ENCODE assay signal across 8 mouse cellular contexts in the genomic region with DNA sequence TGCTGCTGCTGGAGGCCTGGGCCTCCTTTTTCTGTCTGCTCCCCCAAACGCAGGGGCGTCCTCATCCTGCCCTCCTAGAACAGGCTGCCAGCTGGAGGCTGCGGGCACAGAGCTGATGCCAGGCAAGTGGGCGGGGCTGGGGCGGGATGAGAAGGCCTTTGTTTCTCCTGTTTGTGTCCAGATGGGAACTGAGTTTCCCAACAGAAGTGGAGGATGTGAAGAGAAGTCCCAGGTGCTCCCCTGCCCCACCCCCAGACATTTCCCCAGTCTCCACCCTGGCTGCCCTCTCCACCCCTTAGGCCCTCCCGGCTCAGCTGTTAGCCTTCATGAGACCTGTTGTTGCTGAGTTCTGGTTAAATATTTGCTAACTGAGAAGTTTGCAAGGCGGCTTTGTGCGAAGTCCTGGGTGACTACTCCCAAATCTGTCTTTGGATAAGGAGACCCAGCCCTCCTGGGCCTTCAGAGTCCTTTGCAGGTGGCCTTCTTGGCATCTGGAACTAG. TPM values are rescaled to one million over a fixed set of nuclear protein-coding genes. Genes with fewer than 3 reads are reported as not detected.
A peak's percentile ranks its signal among the peaks of the same experiment; 100 is the strongest.
DNase-seq lines count a peak whose midpoint lies in the region; ATAC-seq and TF ChIP-seq lines count a peak whose summit lies in the region.

No protein-coding gene starts in this region.

- 48% methylated on average over 8 of the region's 8 CpGs for WGBS in embryonic facial prominence, embryonic 11.5 days
- 44% methylated on average over 8 of the region's 8 CpGs for WGBS in embryonic facial prominence, embryonic 10.5 days

- 0 out of 2 replicates have a peak overlapping the region, but pooled peaks have one; percentile 28 for H3K27ac ChIP-seq in embryonic facial prominence, embryonic 11.5 days (replicated peaks; ENCODE audit: low read depth, low read length)
- no peak overlapping the region for H3K27ac ChIP-seq in embryonic facial prominence, embryonic 10.5 days (replicated peaks)
- H3K27ac ChIP-seq in bone marrow macrophage, adult 2 months (ENCODE audit: insufficient read depth, low read depth, low read length) = peak overlapping the region; percentile 69

- ATAC-seq in embryonic facial prominence, embryonic 11.5 days (replicated peaks; ENCODE audit: insufficient number of reproducible peaks, low FRiP score, low TSS enrichment, low read depth) = no peak
- no peak for ATAC-seq in erythroid progenitor cell, adult 5-6 weeks (replicated peaks; ENCODE audit: low FRiP score, poor library complexity, severe bottlenecking)
- ATAC-seq in megakaryocyte, adult 5-6 weeks (ENCODE audit: poor library complexity, severe bottlenecking) = no peak

- no peaks in the 10 kb centered on the region for H3K9me3 ChIP-seq in embryonic facial prominence, embryonic 11.5 days (replicated peaks; ENCODE audit: control insufficient read depth, low read length)
- no peaks in the 10 kb centered on the region for H3K9me3 ChIP-seq in embryonic facial prominence, embryonic 10.5 days

- H3K9ac ChIP-seq in embryonic facial prominence, embryonic 11.5 days (replicated peaks; ENCODE audit: low read length) = no peak overlapping the region

- no peak for TF ChIP-seq CTCF in bone marrow macrophage, adult 2 months (IDR thresholded peaks at IDR 0.05; ENCODE audit: low read depth, low read length)

- H3K4me1 ChIP-seq in embryonic facial prominence, embryonic 11.5 days (ENCODE audit: control insufficient read depth, insufficient read depth, low read length) = peaks cover 4% of the 10 kb centered on the region; the same call in 1 of the 2 replicates
- H3K4me1 ChIP-seq in embryonic facial prominence, embryonic 10.5 days = peaks cover 59% of the 10 kb centered on the region
- H3K4me1 ChIP-seq in bone marrow macrophage, adult 2 months (ENCODE audit: control insufficient read depth, insufficient read depth, low read length) = peaks cover 92% of the 10 kb centered on the region

- no peaks in the 10 kb centered on the region for H3K27me3 ChIP-seq in embryonic facial prominence, embryonic 11.5 days (ENCODE audit: control insufficient read depth, insufficient read depth, low read length)
- H3K27me3 ChIP-seq in embryonic facial prominence, embryonic 10.5 days (replicated peaks; ENCODE audit: low read depth, poor library complexity, severe bottlenecking) = no peaks in the 10 kb centered on the region

- no peaks in the 10 kb centered on the region for H3K36me3 ChIP-seq in embryonic facial prominence, embryonic 11.5 days (replicated peaks; ENCODE audit: control insufficient read depth, insufficient read depth, low read depth, low read length)
- H3K36me3 ChIP-seq in embryonic facial prominence, embryonic 10.5 days (replicated peaks) = peaks cover 26% of the 10 kb centered on the region

- no peak for DNase-seq in embryonic facial prominence, embryonic 11.5 days (ENCODE audit: low spot score)
- DNase-seq in embryonic facial prominence, embryonic 10.5 days (ENCODE audit: low spot score) = no peak
- peak; percentile 67 for DNase-seq in kidney, adult 18-20 months
- DNase-seq in lung, postnatal 36 days = peak; percentile 65
- no peak for DNase-seq in spleen, adult 12 weeks (ENCODE audit: low spot score)

- TF ChIP-seq POLR2A in bone marrow macrophage, adult 2 months (IDR thresholded peaks at IDR 0.05; ENCODE audit: borderline replicate concordance, low read depth, low read length) = no peak

- H3K4me3 ChIP-seq in embryonic facial prominence, embryonic 11.5 days (ENCODE audit: low read depth, low read length) = no peak overlapping the region
- no peak overlapping the region for H3K4me3 ChIP-seq in embryonic facial prominence, embryonic 10.5 days
- H3K4me3 ChIP-seq in bone marrow macrophage, adult 2 months (ENCODE audit: insufficient read depth, low read length) = no peak overlapping the region

- no peak overlapping the region for H3K4me2 ChIP-seq in embryonic facial prominence, embryonic 11.5 days (ENCODE audit: low read depth, low read length)

RNA-seq across cellular contexts. Expression of a gene that starts 19.7 kb away (rescaled TPM):
- 13.7 and 15.9 TPM in 2 replicates for polyA plus RNA-seq in embryonic facial prominence, embryonic 11.5 days (2014; fragmentation: Nextera tagmentation; extraction: Ambion mirVana)
- 43.9 and 46.4 TPM in 2 replicates for polyA plus RNA-seq in embryonic facial prominence, embryonic 10.5 days (2016; fragmentation: Nextera tagmentation; extraction: Ambion mirVana)
- polyA plus RNA-seq in bone marrow macrophage, adult 2 months (2012; ENCODE audit: insufficient read depth, insufficient read length, missing spikeins) = 78.3 and 90.1 TPM in 2 replicates
- total RNA-seq in erythroid progenitor cell, adult 5-6 weeks (2015; ENCODE audit: low replicate concordance) = 2.2 and 8.8 TPM in 2 replicates
- 5.0 and 11.5 TPM in 2 replicates for total RNA-seq in erythroid progenitor cell, adult 5-6 weeks (2017; ENCODE audit: low replicate concordance)
- 18.4 and 20.9 TPM in 2 replicates for total RNA-seq in megakaryocyte, adult 5-6 weeks (2015)
- total RNA-seq in megakaryocyte, adult 5-6 weeks (2017) = 38.3 and 40.7 TPM in 2 replicates

RNA-seq across cellular contexts. Expression of a gene that starts 48.6 kb away (rescaled TPM):
- 22.0 and 27.1 TPM in 2 replicates for polyA plus RNA-seq in embryonic facial prominence, embryonic 11.5 days (2014; fragmentation: Nextera tagmentation; extraction: Ambion mirVana)
- 24.4 and 25.1 TPM in 2 replicates for polyA plus RNA-seq in embryonic facial prominence, embryonic 10.5 days (2016; fragmentation: Nextera tagmentation; extraction: Ambion mirVana)
- polyA plus RNA-seq in bone marrow macrophage, adult 2 months (2012; ENCODE audit: insufficient read depth, insufficient read length, missing spikeins) = 17.1 and 17.7 TPM in 2 replicates
- total RNA-seq in erythroid progenitor cell, adult 5-6 weeks (2015; ENCODE audit: low replicate concordance) = 0.84 and 1.4 TPM in 2 replicates
- total RNA-seq in erythroid progenitor cell, adult 5-6 weeks (2017; ENCODE audit: low replicate concordance) = 0.61 and 4.0 TPM in 2 replicates
- total RNA-seq in megakaryocyte, adult 5-6 weeks (2015) = 0.09 and 0.30 TPM in 2 replicates
- total RNA-seq in megakaryocyte, adult 5-6 weeks (2017) = 0.48 and 1.3 TPM in 2 replicates

Comparison
In these comparisons a context has a peak if more than half of its experiments do, and no peak if none do; other contexts are left out.
1. DNase-seq: peak in kidney, adult 18-20 months (single experiment) and lung, postnatal 36 days (single experiment); none in embryonic facial prominence, embryonic 11.5 days (single experiment), embryonic facial prominence, embryonic 10.5 days (single experiment) and spleen, adult 12 weeks (single experiment).